Mouse (Mus musculus) fat pad, adult 2 months (tissue): Measurements from ENCODE around the gene Colgalt2.

ENCODE experiments used
- DNase-seq: peaks from one replicate; pipeline ENCODE4 v3.0.0-alpha.2; 2011; ENCODE audit warnings: low read depth, low spot score; ENCODE audit errors: extremely low read depth

Gene Colgalt2

GRCm38 (mm10) chr1:152531498-152531897 lies 131.9 kb downstream of the Colgalt2 start:
- DNase-seq: no peak

GRCm38 (mm10) chr1:152534531-152534930 lies 134.9 kb downstream of the Colgalt2 start:
- DNase-seq: no peak

- DNase-seq: no peak
These were observed 136.9 kb downstream of the Colgalt2 start for GRCm38 (mm10) chr1:152536416-152537018.

DNA sequence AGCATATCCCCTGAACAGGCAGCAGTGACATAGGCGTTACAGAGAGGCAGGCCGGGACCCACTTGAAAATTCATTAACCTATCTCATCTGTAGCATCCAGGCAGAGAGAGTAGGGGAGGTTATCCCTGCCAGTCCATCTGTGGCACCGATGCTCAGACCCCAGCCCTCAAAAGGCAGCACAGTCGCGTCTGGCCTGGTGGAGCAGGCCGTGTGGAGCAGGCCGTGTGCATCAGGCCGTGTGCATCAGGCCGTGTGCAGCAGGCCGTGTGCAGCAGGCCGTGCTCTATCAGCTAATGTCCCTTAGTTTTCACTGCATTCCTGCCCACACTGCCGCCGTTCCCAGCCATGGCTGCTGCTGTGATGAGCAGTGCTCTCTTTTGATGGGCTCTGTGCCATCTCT lies 137.6 kb downstream of the Colgalt2 start:
- no peak for DNase-seq

- no peak for DNase-seq
These were observed 139.2 kb downstream of the Colgalt2 start for GRCm38 (mm10) chr1:152538817-152539216.

- no peak for DNase-seq
These were observed 140.8 kb downstream of the Colgalt2 start for GRCm38 (mm10) chr1:152540304-152540887.

DNA sequence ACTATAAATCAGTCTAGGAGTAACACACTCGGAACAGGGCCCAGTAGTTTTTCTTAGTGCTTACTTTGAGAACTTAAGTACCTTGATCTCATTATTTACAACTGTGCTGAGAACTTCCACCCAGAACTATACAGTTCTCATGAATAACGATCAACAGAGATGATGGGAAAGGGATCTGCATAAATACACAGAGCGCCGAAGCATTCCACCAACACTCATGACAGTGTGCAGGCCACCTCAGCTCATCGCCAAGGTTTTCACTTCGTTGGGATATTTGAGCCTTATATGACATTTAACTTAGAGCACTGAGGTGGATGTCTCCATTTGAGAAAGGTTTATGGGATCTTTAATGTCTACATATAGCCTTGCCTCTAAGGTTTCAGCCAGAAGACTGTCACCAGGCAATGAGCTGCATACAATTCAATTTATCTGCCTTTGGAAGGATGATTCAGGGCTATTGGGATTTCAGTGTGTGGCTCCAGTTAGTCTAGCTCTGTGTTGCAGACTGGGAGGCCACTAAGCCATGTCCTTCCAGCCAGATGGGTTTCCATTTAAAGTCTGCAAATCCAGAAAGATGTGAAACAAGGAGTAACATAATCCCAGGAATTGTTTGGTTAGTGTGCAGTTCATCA lies 143.2 kb downstream of the Colgalt2 start:
- DNase-seq: no peak

DNA sequence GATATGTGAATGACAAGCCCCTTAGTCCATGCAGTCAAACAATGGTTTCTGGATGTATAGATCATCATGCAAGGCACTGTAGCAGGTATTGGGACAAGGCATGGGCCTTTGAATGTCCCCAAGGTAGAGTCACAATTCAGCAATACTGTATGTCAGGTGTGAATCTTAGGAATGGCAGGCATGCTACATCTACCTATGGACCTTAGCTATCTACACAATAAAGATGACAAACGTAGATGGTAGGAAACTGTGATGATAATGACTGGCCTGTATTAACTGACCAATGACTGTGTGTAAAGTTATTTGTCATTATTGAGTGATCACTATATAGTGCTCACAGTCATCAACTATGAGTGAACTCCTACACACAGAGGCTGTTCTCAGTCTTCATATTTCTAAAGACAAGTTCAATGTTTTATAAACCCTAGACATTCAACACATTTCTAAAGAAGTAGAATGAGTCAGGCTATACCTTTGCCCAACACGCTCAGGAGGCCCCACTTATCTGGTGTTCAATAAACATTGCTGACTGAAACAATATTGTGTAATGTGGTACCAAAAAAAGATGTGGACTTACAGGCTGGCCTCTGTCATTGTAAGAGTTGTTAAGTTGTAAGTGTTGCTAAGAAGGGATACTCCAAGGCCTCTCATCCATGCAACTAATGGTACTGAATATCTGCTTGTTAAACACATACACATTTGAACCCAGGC lies 144.0 kb downstream of the Colgalt2 start:
- DNase-seq: no peak

DNA sequence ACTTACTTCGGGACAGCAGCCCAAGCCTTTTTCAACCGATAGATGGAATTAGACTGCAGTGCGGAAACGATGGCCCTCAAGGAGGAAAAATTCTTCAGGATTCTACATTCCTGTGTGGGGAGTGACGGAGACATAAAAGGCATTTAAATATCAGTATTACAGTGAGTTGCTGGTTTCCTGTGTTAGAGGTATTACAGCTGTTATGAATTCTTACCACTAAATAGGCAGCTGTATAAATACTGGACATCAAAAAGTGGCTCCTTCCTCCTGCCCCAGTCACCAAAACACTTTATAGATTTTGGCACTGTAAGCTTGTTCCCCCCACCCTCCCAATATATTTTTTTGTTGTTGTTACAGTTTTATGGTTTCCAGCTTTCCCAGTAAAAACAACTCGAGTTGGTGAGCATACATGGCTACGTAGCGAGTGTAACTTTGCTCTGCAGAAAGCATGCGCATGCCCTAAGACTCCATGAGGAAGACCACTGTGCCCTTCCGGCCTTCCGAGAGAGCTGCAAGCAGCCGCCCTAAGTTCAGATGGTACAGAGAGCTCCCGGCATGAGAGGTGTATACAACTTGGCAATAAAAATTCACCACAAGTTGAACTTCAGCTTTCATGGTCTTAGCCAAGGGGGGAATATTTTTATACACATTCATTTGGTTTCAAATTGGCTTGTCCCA lies 149.6 kb downstream of the Colgalt2 start:
- no peak for DNase-seq

- DNase-seq: no peak
These were observed 150.9 kb downstream of the Colgalt2 start for GRCm38 (mm10) chr1:152550544-152550943.

DNA sequence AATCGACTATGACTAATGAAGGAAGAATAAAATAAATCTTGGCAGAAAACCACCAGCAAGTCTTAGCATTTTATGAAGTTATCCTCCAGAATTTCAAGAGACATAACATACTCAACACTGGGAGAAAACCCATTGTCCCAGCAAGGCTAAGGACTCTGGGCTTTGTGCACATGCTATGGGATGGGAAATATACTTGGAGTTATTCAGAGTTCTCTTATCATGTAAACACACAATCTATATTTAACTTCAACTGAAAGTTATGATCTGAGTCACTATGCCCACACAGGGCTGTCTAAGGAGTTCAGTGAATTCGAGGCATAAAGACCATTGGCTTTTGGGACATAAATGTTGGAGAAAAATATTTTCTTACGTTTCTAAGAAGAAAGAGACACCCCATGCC lies 151.3 kb downstream of the Colgalt2 start:
- DNase-seq: no peak

- no peak for DNase-seq
These were observed 154.4 kb downstream of the Colgalt2 start for GRCm38 (mm10) chr1:152553912-152554547.

DNA sequence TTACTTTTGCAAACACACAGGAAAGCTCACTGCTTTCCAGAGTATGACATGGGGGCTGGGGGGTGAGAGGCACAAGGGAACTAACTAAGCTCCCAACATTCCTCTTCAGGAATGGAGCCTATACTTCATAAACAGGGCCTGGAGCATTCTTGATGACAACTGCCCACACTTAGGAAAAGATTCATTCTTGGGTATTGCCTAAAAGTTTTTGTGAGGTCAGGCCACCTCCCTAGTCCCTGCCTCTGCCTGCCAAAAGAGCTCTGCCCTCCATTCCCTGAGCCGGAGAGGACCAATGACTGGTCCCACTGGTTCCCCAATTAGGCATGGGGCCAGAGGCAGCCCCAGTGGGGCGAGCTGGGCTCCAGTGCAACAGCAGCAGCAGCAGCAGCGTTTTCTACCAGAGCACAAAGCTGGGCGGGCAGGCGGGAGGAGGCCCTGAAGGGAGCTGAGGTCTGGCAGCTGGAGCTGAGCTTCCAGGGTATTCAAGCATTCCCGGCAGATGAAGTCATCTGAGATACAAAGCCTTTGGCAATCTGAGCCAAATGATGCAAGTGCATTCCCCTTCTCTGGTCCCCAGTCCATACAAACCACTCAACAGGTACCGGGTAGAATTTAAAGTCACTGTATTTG lies 156.4 kb downstream of the Colgalt2 start:
- no peak for DNase-seq

DNA sequence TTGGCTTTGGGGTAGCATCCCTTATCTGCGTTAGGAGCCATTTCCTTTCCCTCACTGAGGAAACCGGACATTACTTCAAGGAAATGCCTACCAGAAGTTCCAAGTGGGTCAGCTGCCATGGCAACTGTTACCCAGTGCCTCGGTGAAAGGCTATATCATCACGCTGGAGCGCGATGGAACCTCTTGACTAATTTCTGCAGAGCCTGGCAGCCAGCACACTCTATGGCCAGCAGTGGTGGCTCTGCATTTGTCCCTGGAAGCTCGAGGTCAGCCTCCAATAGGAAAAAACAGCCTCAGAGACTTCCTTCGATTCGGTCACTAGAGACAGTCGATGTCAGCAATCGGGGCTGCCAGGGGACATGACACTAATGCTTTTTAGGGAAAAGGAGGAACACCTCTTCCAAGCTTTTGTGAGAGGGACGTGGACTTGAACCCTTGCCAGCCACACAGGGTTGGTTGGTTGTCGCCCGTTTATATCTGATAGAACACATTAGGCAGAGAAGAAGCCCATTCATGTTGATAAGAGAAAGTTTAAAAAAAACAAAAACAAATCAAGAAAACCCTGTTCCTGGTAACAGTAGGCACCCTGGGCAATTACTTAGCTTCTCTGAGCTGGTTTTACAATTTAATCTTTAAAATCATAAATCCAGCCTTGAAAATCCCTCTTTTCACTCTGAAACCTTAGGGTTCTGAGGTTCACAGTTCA lies 157.1 kb downstream of the Colgalt2 start:
- DNase-seq: no peak
